Mouse (Mus musculus) CH12.LX (cell line): ENCODE results near the gene Cercam. TPM values are rescaled to one million over a fixed set of nuclear protein-coding genes. Genes with fewer than 3 reads are reported as not detected.
"Not testable (repeated sequence)": the region's sequence is repeated elsewhere in the genome, so short reads cannot be mapped to it uniquely, and the experiment has no call there.

ENCODE experiments used
- DNase-seq: peaks from one replicate; pipeline ENCODE4 v3.0.0-alpha.2; 2013; ENCODE audit errors: extremely low read depth
- H3K27ac ChIP-seq: 2 replicates; pipeline ENCODE4 v1.5.1; 2012; ENCODE audit warnings: low read depth, mild to moderate bottlenecking, control low read depth, moderate library complexity; ENCODE audit not compliant: insufficient read depth
- H3K27me3 ChIP-seq: replicated peaks from 2 replicates; pipeline ENCODE3; 2012; ENCODE audit warnings: inconsistent platforms
- H3K36me3 ChIP-seq, 2 experiments: replicated peaks in 1 of 2; 2 replicates each; pipeline versions ENCODE3 to v1.6.1; 2012; ENCODE audit warnings: inconsistent platforms in 1 of 2, low read length in 1 of 2, mild to moderate bottlenecking in 1 of 2, mixed read lengths in 1 of 2, moderate library complexity in 1 of 2; ENCODE audit not compliant: control insufficient read depth in 1 of 2, insufficient read depth in 1 of 2
- H3K4me1 ChIP-seq, 2 experiments: 2 replicates each; pipeline ENCODE4 v1.6.1; 2012; ENCODE audit warnings: inconsistent platforms in 1 of 2, moderate library complexity in 1 of 2; ENCODE audit not compliant: insufficient read depth in 2 of 2, control insufficient read depth in 1 of 2
- H3K4me2 ChIP-seq: 2 replicates; pipeline ENCODE4 v1.6.1; 2012; ENCODE audit warnings: low read depth, mild to moderate bottlenecking, control low read depth; ENCODE audit not compliant: poor library complexity, insufficient read depth, severe bottlenecking
- H3K4me3 ChIP-seq, 3 experiments: fragments of 150-350 bp in 1 of 3; sonication (generic) in 1 of 3; replicated peaks in 1 of 3; 2 replicates each; pipeline versions ENCODE3 to v1.5.1; 2011 to 2012; ENCODE audit warnings: low read depth in 2 of 3, low read length in 2 of 3, mild to moderate bottlenecking in 2 of 3, moderate library complexity in 2 of 3, control low read depth in 1 of 3, improper control_type of control experiment in 1 of 3, inconsistent platforms in 1 of 3, mixed read lengths in 1 of 3; ENCODE audit not compliant: poor library complexity in 1 of 3
- H3K79me2 ChIP-seq: replicated peaks from 2 replicates; pipeline ENCODE4 v1.6.1; 2012; ENCODE audit warnings: mild to moderate bottlenecking, moderate library complexity; ENCODE audit not compliant: control insufficient read depth, poor library complexity, insufficient read depth, severe bottlenecking; ENCODE audit errors: extremely low read depth
- H3K9ac ChIP-seq: 2 replicates; pipeline ENCODE4 v1.6.1; 2012; ENCODE audit warnings: low read depth, mild to moderate bottlenecking, control low read depth, moderate library complexity; ENCODE audit not compliant: insufficient read depth
- H3K9me3 ChIP-seq: replicated peaks from 2 replicates; pipeline ENCODE3; 2012; ENCODE audit warnings: low read length, inconsistent platforms, mixed read lengths
- CHD1 ChIP-seq: IDR thresholded peaks from 2 replicates; pipeline ENCODE4 v1.6.1; 2012; ENCODE audit warnings: low read depth, low read length, improper control_type of control experiment, inconsistent platforms
- CHD2 ChIP-seq: IDR thresholded peaks from 2 replicates; pipeline ENCODE4 v1.6.1; 2011; ENCODE audit warnings: low read length, improper control_type of control experiment
- CTCF ChIP-seq, 2 experiments: IDR thresholded peaks in 1 of 2; conservative IDR thresholded peaks in 1 of 2; 2 replicates each; pipeline ENCODE4 v1.5.1; 2011 to 2012; ENCODE audit warnings: low read depth in 2 of 2, low read length in 2 of 2, improper control_type of control experiment in 1 of 2, inconsistent platforms in 1 of 2, mild to moderate bottlenecking in 1 of 2, moderate library complexity in 1 of 2
- E2F4 ChIP-seq: IDR thresholded peaks from 2 replicates; pipeline ENCODE4 v1.6.1; 2011; ENCODE audit warnings: low read depth, low read length, improper control_type of control experiment; ENCODE audit not compliant: insufficient replicate concordance
- KAT2A ChIP-seq: IDR thresholded peaks from 2 replicates; pipeline ENCODE4 v1.6.1; 2012; ENCODE audit warnings: low read length, improper control_type of control experiment, inconsistent platforms; ENCODE audit not compliant: insufficient replicate concordance
- NELFE ChIP-seq: IDR thresholded peaks from 2 replicates; pipeline ENCODE4 v1.6.1; 2011; ENCODE audit warnings: low read depth, low read length, improper control_type of control experiment
- NRF1 ChIP-seq: IDR thresholded peaks from 2 replicates; pipeline ENCODE4 v1.6.1; 2014; ENCODE audit warnings: low read depth, mild to moderate bottlenecking, inconsistent platforms, low read length, improper control_type of control experiment, moderate library complexity
- POLR2A ChIP-seq: IDR thresholded peaks from 2 replicates; pipeline ENCODE4 v1.6.1; 2011; ENCODE audit warnings: low read depth, mild to moderate bottlenecking, improper control_type of control experiment, low read length
- POLR2AphosphoS2 ChIP-seq: IDR thresholded peaks from 2 replicates; pipeline ENCODE4 v1.6.1; 2011; ENCODE audit warnings: low read depth, low read length, improper control_type of control experiment
- RCOR1 ChIP-seq: conservative IDR thresholded peaks from 2 replicates; pipeline ENCODE4 v1.6.1; 2012; ENCODE audit warnings: low read depth, mild to moderate bottlenecking, inconsistent platforms, low read length, improper control_type of control experiment
- SIN3A ChIP-seq: IDR thresholded peaks from 2 replicates; pipeline ENCODE4 v1.6.1; 2012; ENCODE audit warnings: low read length, improper control_type of control experiment, inconsistent platforms
- TCF12 ChIP-seq: IDR thresholded peaks from 2 replicates; pipeline ENCODE4 v1.6.1; 2014; ENCODE audit warnings: low read depth, mild to moderate bottlenecking, inconsistent platforms, low read length, improper control_type of control experiment
- USF1 ChIP-seq: IDR thresholded peaks from 2 replicates; pipeline ENCODE4 v1.6.1; 2014; ENCODE audit warnings: low read depth, mild to moderate bottlenecking, inconsistent platforms, low read length, improper control_type of control experiment
- ZNF384 ChIP-seq: IDR thresholded peaks from 2 replicates; pipeline ENCODE4 v1.6.1; 2012; ENCODE audit warnings: low read depth, low read length, improper control_type of control experiment, inconsistent platforms
- dilution Hi-C: fragments of 300-500 bp; cut with MboI; formaldehyde crosslinking; loops from 2 replicates; pipeline ENCODE4 v1.14.3; 2020; ENCODE audit warnings: low sequenced_read_pairs; ENCODE audit not compliant: extremely low pct_unique_long_range_greater_than_20kb, extremely low pct_ligation_motif_present
- in situ Hi-C: fragments of 300-500 bp; cut with MboI; formaldehyde crosslinking; loops from 3 replicates; pipeline ENCODE4 v1.14.3; 2019; ENCODE audit warnings: low sequenced_read_pairs, low pct_ligation_motif_present, low pct_unique_long_range_greater_than_20kb, mixed read lengths
- polyA plus RNA-seq: library from polyadenylated mRNA; unstranded; fragments of >175 nt; gene quantifications from 2 replicates; pipeline ENCODE4 v1.2.1, GENCODE M21; 2012; ENCODE audit warnings: low read depth; ENCODE audit not compliant: insufficient read length
- total RNA-seq, 2 experiments: library from RNA; depleted of rRNA; stranded (reverse); fragments of 300-350 nt in 1 of 2; fragments of >200 nt in 1 of 2; gene quantifications; 2 replicates each; pipeline ENCODE4 v1.2.3; 2012 to 2014

Gene Cercam
- total and polyA plus RNA-seq, 3 experiments, result 3.0 to 6.1 (median 3.7) TPM

GRCm38 (mm10) chr2:29879964-29880830 is 11.2 kb downstream of the Cercam start:
- H3K4me2 ChIP-seq, result no peak overlapping the region

GRCm38 (mm10) chr2:29886659-29887292 is 17.8 kb downstream of the Cercam start:
- TF ChIP-seq CTCF (conservative IDR thresholded peaks at IDR 0.05 in 1 of 2, IDR thresholded peaks at IDR 0.05 in 1 of 2; ENCODE audit: low read depth in 2 of 2, low read length in 2 of 2), result 0 out of 4 replicates have a peak, but pooled peaks of 1 of the 2 experiments have one; percentile 10
- dilution Hi-C loops, result not testable (repeated sequence)

More at GRCm38 (mm10) chr2:29879964-29880830, 11.2 kb downstream of the Cercam start:
- dilution Hi-C loops, result no loop called here
- H3K79me2 ChIP-seq, result no peaks in the 10 kb centered on the region
- no peak overlapping the region for H3K27ac ChIP-seq
- no peak for TF ChIP-seq NELFE
- no peak for TF ChIP-seq RCOR1
- no peak for TF ChIP-seq E2F4
- no peak for TF ChIP-seq USF1
- TF ChIP-seq KAT2A, result no peak
- no peak for TF ChIP-seq POLR2AphosphoS2
- no peak for TF ChIP-seq CHD1
- TF ChIP-seq SIN3A, result no peak
- no peak for TF ChIP-seq CHD2
- no peak for TF ChIP-seq NRF1
- TF ChIP-seq TCF12, result no peak
- no peak for TF ChIP-seq POLR2A
- TF ChIP-seq ZNF384, result no peak
- in situ Hi-C loops, result no loop called here
- no peak for DNase-seq
- H3K4me3 ChIP-seq, result no peak overlapping the region
- peaks cover 6% of the 10 kb centered on the region for H3K9me3 ChIP-seq
- H3K27me3 ChIP-seq, result no peaks in the 10 kb centered on the region
- H3K36me3 ChIP-seq, result peaks cover 5 to 27% of the 10 kb centered on the region in 2 experiments
- H3K9ac ChIP-seq, result no peak overlapping the region
- H3K4me1 ChIP-seq, result peaks cover 2 to 10% of the 10 kb centered on the region in 2 experiments; a peak in 1 of 4 replicates

More at GRCm38 (mm10) chr2:29886659-29887292, 17.8 kb downstream of the Cercam start:
- H3K4me3 ChIP-seq, H3K79me2 ChIP-seq, H3K4me2 ChIP-seq, in situ Hi-C loops, H3K9me3 ChIP-seq, H3K27ac ChIP-seq, H3K36me3 ChIP-seq, DNase-seq, H3K9ac ChIP-seq: not testable (repeated sequence)
- H3K4me1 ChIP-seq, result peaks cover 4 to 22% of the 10 kb centered on the region in 2 experiments; a peak in 3 of 4 replicates
- H3K27me3 ChIP-seq, result peaks cover 16% of the 10 kb centered on the region
